Mouse (Mus musculus) right cerebral cortex, postnatal 36 days (tissue): Measurements from ENCODE around the gene Dclk2.

Experiments used
- DNase-seq, 2 experiments: peaks; one replicate each; pipeline ENCODE4 v3.0.0; 2022; ENCODE audit warnings: low spot score in 2 of 2, mixed read lengths in 1 of 2

The Dclk2 gene

DNA sequence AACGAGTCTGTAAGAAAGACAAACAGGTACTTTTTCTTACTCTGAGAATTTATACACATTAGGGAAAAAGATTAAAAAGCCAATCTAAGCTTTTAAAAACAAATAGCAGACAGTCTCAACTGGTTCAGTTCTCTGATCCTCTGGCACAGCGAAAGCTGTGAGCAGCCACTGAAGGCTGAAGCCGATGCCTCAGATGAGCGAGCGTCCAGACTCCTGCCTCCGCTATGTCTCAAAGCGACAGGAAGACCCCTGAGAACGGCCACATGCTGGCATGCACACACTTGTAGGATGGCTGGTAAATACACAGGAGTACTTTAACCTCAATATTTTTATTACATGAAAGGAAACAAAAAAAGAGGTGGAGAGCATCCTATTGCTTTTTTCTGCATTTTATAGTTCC lies 160.8 kb downstream of the Dclk2 start:
- DNase-seq = no peak

DNA sequence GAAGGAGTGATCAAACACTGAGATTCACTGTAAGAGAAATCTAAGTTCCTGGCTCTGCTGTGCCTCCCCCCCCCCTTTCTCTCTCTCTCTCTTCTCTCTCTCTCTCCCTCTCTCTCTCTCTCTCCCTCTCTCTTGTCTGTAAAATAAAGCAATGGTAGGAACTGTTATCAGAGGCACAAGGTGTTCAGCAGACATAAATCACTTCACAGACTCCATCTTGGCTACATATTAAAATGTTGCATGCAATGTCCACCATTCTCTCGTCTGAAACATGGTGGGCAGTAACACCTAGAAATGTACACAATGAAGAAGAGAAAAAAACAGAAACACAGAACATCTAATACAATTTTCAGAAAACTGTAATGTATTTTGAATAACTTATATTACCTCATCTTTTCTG lies 161.3 kb downstream of the Dclk2 start:
- DNase-seq = no peak

DNA sequence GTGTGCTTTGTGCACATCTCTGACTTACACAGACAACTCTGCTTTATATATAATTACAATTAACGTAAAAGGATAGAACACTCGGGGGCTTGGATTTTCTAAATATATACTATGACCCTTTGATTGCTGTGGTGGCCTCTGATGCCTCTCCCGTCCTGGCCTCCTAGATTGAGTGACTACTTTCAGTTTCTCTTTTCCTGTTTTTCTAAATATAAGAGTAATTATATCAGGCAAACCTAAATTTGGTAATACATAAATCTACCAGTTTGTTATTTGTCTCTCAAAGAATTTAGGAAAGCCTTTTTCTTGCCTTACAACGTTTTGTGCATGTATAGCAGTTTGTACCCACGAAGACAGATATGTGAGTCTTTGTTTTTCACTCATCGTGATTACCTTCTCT lies 161.9 kb downstream of the Dclk2 start:
- DNase-seq = no peak

DNA sequence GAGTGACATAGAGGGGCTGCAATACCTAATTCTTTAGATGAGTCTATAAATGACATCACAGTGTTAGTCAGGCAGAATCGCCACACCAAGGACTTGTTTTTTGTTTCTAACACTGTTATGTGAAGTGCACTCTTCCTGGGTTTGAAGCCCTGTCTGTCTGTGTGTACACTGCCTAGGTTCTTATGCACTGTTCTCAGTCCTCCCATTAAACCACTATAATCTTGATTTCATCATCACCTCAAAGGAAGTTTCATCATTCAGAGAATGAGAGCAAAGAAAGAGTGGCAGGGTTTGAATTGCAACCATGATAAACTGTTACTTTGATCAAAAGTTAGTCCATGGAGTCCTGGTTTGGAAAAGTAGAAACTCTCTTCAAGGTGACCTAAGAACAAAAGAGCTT lies 164.1 kb downstream of the Dclk2 start:
- DNase-seq = no peak

DNA sequence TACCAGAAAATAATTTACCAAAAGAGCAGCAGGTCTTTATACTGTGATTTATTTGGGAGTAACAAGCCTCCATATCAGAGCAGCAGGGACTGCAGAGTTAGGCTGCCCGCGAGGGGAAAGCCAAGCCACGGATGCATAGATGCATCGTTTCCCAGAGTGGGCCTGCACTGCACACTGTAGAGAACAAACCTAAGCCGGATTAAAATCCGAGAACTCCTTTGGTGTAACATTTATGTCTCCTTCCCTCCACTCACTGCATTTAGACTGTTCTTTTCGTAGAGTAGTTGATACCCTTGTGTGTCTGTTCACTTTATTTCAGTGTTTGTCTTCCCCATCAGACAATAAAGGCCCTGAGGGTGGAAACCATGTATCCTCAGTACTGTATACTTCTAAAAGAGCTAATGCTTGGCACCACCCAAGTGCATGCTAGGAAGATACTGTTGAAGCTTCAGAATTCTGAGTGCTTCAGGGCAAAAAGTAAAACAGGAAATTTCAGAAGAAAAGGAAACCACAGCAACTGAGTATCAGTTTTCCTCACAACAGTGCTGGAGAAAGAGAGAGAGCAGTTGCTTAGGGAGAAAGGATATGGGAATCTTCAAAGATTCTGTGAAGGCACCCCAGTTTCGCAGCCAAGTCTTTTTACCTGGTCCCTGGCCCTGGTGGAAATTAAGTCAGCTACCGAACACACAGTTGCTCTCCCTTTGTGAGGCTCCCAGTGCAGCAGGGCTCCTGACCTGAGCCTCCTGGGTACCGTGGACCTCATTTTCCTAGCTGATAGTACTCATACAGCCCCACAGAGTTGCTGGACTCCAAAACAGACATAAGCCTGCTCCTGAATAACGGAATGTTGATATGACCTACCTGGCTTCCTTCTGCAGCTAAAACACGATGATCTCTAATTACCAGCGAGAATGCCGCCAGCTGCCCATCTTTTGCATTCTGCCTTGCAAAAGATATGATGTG lies 165.8 kb downstream of the Dclk2 start:
- no peak for DNase-seq

DNA sequence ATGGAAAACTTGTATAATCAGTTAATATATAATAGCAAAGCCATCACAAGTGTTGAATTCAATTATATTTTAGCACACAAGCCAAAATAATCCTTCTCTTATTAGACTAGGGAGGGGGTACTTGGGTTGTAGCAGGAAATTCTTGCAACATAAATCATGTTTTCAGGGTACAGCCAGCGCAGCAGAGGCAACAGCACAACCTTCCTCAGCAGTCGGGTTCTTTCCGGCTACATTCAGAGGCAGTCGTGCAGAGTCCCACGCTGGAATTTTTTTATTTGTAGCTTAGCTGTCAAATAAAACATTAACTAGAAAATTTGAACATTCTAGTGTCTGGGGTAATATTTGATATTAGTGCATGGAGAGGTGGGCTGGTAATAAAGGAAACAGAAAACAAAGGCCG lies 166.5 kb downstream of the Dclk2 start:
- DNase-seq = no peak

DNA sequence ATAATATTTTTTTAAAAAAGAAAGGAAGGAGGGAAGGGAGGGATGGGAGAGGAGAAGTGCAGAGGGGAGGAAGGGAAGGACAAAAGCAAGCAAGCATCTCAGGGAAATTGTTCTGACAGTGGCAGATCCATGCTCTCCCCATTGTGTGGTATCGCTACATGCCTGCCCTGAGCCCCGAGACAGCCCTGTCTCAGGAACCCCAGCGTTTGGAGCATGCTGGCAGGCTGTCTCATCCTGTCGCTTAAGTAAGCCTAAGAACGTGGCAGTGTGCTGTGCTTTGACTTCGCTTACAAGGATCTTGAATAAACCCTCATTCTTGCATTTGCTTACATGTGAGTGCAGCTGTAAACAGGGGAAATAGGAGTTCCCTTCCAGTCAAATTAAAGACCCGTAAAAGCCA lies 170.0 kb downstream of the Dclk2 start:
- no peak for DNase-seq

DNA sequence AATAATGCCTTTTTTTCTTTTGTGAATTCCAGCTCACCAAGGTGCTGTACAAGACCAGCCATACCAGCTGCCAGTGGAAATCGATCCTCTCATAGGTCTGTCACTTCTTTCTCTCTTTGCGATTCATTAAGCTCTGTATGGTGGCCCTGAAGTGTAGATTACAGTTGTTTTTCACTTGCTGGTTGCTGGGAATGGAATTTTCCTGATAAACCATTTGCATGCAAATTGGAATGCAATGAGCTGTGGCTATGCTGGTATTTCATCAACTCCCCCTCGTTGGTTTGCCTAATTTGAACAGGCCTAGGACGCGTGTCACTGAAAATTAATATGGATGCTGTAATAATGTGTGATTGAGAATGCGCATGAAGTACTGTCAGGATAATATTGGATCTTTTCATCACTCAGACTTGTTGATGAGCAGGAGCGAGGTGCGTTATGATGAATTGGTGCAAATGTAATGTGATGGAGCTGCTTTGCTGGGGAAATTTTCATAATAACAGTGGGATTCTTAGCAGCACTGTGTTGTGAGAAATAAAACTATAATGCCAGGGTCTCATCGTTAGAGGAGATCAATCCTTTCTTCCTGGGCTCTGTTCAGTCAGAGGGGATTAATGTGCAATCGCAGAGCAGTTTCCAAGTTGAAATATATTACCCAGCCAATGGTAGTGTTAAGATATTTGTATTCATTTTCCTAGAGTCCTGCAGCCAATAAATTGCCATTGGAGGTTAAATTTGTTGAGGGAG lies 174.7 kb downstream of the Dclk2 start:
- DNase-seq = no peak

DNA sequence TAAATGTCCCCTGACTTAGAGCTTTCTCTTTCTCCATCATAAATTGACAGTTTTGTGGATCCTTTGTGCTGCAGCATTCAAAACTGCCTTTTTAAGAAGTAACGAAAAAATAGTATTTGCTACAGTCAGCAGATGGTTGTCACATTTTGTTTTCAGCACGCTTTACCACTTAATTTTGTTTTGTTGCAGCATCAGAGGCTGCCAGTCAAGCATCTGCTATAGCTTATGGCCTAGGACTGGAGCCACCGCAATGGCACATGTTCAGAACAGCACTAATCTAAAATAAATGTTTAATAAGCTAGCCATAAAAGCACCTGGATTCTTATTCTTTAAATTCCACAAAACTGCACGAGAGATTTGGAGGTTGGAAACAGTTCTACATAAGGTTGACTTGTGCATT lies 175.3 kb downstream of the Dclk2 start:
- DNase-seq = no peak

DNA sequence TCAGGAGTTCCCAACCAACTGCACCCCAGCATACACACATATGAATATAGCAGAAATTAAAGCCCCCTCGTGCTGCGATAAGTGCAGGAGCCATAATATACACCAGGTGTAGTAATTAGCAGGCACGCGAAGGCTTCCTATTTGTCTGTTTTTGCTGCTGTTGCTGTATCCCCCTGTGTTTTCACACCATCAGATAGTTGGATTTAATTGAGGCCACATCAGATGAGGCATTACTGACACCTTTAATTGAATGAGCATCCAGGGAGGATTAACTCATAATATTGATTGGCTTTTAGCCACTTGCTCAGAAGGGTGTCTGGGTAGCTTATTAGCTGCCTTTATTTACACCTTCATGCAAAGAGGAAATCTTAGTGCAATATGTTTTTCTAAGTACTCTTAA lies 180.9 kb downstream of the Dclk2 start:
- DNase-seq = no peak

DNA sequence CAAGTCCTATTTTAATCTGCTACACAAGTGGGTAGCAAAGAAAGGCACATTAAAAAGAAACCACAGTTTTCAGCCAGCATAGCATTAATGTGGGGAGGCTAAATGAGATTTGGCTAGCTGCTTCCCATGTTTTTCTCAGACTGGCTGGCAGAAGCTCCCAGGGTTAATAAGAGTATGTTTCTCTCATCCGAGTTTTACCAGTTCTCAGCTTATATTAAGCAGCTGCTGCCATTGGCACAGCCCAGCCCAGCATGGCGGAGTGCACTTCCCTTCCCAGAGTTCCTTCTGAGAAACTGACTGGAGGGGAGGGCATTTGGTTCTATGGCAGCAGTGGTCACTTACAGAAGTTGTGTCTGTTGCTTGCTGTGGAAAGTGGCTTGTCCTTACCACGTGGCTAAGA lies 181.8 kb downstream of the Dclk2 start:
- DNase-seq = no peak
